Mouse (Mus musculus) gastrocnemius, adult 8-10 months (tissue): ENCODE data around the gene BC067074. TPM values are rescaled to one million over a fixed set of nuclear protein-coding genes. Genes with fewer than 3 reads are reported as not detected.
"Not testable (repeated sequence)": the region's sequence is repeated elsewhere in the genome, so short reads cannot be mapped to it uniquely, and the experiment has no call there.

Experiments used
- DNase-seq, 2 experiments: peaks; one replicate each; pipeline ENCODE4 v3.0.0; 2022; ENCODE audit warnings: low spot score in 2 of 2
- total RNA-seq, 4 experiments: library from RNA; stranded (reverse); gene quantifications; 2 replicates each; pipeline ENCODE4 v1.2.4; 2022

Gene BC067074
- total RNA-seq, 4 experiments from 2014 or later, result 0.77 to 1.1 (median 0.90) TPM

DNA sequence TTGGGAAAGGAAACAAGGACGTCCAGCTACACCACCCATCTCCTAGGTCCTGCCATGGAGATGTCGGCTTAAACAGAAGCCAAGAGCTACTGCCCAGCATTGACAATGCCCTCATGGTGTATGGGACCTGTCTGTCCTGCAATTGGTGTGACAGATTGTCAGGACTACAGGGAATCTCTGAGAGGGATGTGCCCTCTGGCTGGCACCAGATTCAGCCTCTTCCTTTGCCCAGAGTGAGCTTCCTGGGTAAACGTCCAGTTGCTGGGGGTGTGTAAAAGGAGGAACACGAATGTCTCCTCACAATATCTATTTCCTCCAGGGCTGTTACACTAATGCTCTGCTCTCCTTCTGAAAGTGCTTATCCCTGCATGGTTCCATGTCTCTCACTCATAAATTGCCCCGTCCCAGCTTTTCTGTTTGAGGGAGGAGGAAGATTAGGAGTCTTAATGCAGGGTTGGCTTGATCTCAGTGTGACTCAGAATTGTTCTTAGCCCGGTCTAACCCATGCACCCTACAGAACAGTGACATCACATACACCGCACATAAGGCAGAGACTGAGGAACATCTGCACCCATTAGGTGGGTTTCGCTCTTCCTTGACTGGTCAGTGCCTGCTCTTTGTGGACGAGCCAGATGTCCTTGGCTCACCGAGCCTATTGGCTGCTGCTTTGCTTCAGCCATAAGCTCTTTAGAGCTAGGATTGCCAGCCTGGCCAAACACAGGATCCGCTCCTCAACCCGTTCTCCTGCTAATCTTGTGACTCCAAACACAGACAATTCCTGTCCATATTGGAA lies 80.5 kb downstream of the BC067074 start:
- DNase-seq, result no peak

- no peak for DNase-seq
Observed at GRCm38 (mm10) chr13:113374084-113374405, 81.1 kb downstream of the BC067074 start.

DNA sequence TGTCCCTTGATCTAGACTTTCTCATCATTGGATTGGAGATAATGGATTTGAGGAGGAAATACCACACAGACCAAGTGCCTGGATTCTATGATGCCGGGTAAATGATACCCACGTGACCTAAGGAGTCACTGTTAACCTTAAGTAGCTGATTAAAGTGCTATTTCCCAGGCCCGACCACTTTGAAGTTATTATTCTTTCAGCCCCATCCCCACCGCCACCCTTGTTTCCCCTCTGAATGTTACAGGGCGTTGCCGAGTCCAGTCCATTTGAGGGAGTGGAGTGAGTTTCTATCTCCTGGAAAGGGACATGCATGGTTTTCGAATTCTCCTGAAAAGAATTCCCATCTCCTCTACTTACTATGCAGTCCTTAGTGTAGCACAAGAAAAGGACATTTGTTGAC lies 84.7 kb downstream of the BC067074 start:
- no peak for DNase-seq

GRCm38 (mm10) chr13:113378980-113379410 lies 86.0 kb downstream of the BC067074 start:
- no peak for DNase-seq

- no peak for DNase-seq
Observed at GRCm38 (mm10) chr13:113379766-113380309, 86.9 kb downstream of the BC067074 start.

GRCm38 (mm10) chr13:113381710-113382109 lies 88.8 kb downstream of the BC067074 start:
- DNase-seq, result no peak

DNA sequence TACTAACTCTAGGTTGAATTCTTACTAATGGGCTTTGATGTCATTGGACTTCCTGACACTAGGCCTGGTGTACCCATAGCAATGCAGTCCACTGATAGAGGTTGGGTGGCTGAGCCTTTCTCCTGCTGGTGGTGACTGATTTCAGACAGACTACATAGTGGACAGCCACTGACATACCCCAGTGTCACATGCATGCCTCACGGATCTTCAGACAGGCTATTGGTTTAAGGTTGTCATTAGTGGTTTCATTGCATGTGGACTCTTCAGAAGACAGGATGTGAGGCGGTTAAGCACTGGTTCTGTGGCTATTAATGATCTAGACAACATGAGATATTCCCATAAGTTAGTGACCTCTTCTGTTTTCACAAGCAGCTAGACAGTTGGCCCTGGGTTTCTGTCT lies 89.2 kb downstream of the BC067074 start:
- no peak for DNase-seq

DNA sequence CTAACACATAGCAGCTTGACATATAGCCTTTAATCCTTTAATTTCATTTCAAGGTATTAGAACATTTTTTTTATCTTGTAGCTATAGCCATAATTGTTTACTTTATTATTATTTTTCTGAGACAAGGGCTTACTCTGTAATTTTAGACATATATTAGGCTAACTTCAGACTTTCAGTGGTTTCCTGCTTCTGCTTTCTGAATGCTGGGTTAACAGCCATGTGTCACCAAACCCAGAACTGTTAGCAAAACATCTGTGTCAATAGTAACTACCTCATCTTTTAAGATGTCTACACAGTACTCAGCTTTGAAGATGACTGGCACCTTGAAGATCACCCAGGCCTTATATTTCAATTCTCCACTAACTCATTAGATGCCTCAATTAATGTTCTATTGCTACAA lies 89.8 kb downstream of the BC067074 start:
- not testable (repeated sequence) for DNase-seq

DNA sequence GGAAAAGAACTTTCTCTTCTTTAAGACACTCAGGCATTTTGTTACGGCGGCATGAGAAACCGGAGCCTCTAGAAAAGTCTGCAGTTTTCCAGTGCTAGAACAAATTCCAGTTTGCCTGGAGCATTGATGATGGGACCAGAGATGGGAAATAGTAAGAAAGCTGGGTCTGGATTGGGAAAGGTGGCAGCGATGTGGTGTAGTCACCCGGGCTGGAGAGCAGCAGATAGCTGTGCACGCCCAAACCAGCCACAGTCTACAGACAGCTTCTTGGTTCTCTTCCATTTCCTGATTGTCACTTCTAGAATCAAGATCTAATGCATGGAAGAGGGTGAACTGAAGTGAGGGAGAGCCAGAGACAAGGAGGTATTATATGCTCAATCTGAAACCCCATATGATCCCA lies 100.4 kb downstream of the BC067074 start:
- no peak for DNase-seq

- DNase-seq, result peak; percentile 73 to 76
Observed at GRCm38 (mm10) chr13:113394591-113394990, 101.6 kb downstream of the BC067074 start.

GRCm38 (mm10) chr13:113397006-113397520 lies 104.1 kb downstream of the BC067074 start:
- no peak for DNase-seq

DNA sequence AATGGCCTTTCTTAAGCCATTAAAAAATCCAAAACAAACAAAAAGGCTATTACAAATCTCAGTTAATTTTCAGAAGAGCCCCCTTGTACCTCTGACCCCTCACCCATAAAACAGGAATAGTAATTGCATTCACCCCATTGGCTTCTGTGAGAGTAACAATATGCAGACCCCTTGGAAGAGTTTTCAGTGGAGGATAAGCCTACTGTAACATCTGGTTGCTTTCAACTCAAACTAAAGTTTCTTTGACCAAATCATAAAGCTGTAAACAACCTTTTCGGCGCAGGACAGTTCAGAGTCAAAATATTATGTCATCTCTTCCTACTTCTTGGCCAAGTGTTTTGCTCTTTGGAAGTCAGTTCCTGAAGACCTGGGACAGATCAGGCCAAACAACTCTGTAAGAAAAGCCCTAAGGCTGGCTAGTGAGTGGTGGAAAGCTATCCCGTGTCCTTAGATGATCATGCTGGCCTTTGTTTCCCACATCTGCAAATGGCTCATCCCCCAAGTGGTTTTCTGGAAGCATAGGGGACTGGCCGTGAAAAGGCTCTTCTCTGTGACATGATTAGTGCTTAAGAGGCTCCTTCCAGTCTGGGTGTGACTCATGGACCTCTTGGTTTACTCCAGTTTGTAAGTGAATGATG lies 108.5 kb downstream of the BC067074 start:
- peak; percentile 12 to 15 for DNase-seq

DNA sequence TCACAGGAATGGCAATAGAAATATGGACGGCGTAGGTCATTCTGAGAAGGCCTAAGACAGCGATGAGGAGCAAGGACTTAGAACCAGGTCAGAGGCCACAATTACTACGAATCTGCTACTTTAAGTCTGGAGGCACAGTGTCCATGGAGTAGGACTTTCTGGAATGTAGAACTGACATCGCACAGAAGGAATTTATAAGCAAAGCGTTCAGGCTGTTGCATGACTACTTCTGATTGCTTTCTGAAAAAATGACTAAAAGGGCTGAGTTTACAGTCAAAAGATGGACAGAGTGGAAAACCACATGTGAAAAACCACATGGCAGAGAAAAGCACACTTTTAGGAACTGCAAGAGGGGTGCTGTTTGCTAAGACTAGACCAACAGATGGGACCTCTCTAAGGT lies 110.7 kb downstream of the BC067074 start:
- no peak for DNase-seq

DNA sequence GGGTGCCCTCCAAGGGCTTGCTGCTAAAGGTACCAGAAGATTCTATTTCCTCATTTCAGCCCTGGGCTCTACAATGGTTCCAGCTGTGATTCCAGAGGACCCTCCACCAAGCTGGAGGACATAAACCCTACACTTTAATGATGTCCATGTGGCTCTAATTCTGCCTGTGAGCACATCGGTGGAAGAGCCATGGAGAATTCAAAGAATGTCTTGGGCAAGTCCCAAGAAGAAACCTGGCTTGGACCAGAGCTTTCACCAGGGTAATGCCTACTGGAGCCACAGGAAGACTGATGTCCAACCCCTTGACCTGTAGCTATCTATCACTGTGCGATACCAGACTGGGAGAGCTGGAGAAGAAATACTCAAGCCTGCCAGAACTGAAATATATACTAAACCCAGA lies 111.2 kb downstream of the BC067074 start:
- DNase-seq, result no peak

DNA sequence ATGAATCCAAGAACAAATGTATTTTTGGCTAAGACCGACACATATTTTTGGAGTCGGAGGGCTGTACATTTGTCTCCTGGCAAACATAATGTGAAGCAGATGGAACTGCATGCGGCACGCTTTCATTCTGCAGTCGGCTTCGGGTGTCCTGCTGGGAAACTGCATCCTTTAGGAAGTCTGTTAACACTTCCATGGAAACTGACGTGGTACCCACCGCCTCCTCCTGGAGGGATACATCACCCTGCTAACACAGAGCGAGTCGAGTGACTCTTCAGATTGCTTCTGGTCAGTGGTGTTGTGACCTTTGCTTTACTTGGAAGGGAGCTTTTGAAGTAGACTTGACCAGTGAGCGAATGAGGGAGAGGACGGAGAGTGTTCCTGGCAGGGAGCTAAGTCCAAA lies 117.0 kb downstream of the BC067074 start:
- DNase-seq, result no peak

DNA sequence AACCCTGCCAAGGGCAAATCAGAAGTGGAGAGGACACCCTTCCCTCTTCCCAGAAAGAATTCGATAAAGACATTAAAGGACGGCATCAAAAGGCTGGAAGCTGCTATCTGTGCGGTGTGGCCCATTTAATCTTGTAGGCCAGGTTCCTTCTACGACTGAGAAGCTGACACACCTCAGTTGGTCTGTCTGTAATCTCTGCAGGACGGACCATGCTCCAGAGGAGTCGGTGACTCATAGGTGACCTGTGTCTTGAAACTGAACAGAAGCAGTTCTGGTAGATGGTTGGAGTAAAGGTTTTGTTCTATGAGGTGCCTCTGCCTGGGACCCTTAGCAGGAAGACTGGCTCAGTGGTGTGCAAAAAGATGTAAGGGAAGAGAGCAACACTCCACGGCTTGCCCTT lies 122.6 kb downstream of the BC067074 start:
- DNase-seq, result no peak

DNA sequence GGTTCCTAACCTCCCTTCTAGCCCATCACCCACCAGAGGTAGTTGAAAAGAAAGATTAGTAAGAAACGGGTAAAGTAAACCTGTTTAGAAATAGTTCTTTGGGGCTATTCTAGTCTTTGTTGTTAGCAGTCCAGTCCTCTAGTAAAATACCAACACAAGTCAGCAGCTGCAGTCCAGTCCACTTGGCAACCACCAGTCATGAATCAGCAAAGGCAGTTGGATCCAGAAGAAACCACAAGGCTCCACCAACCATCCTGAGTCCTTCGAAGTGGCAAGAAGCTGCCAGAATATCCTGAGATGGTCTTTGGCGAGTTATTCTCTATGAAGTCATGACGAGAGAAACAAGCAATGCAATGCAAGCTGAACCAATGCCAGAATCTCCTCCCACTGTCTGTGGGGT lies 124.0 kb downstream of the BC067074 start:
- no peak for DNase-seq

DNA sequence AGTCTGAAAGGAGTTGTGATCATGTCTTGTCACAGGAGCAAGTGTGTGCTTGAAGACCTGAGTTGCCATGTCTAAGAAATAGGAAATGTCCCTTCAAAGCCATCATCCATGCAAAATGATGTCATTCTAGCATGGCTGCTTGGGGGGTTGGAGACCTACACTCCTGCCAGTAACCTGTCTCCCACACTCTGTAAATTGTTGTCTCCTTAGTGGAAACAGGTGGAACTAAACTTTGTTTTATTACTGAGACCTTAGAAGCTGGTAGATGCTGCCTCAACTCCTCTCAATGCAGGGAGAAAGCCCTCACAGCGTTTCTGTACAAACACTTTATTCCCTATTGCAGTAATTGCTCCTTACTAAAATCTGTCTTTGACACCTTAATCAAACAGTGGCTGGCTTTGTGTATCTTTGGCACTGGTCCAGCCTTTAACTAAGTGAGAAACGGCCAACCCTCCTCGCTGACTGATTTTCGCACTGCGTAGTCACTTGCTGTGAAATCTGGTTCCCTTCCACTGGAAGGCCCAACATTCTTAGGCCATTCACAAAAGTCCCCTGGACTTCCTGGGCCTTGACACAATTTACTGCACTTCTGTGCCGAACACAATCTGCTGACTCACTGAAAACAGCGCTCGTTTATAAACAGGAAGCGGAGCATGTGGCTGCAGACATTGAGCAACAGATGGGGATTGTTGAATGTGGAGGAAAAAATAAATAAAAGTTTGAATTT lies 125.0 kb downstream of the BC067074 start:
- DNase-seq, result peak in 1 of 2 experiments; percentile 21

GRCm38 (mm10) chr13:113418632-113419031 lies 125.7 kb downstream of the BC067074 start:
- DNase-seq, result no peak

DNA sequence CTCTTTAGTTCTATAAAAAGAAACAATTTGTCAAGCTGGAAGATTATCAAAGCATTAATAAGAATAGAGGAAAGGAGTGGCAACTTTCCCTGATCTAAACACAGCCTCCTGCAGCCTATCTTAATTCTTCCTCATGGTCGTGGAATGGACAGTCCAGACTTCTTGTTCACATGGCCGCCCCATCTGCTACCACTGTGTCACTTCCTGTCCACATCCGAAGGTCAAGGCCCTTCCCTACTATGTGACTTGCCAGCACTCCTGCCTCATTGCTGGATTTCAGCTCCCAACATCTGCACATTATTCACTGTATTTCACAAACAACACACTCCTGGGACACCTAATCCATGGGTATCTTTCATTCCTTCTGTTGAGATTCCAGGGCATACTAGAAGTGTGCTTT lies 128.5 kb downstream of the BC067074 start:
- no peak for DNase-seq

DNA sequence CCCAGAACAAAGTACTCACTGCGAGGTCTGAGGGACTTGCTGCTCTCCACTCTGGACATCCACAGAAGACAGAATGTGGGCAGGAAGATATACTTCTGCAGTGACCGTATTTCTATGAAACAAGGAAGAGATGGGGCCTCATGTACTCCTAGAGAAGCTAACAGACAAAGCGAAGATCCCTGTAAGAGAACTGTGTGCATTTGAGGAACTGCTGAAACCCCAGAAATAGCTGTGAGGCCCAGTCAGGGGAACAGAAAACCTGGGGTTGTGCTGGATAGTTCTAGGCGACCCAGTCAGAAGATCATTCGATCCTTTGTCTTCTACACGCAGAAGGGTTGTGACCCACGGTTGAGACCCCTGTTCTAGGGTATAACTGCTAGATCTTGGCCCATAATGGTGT lies 130.9 kb downstream of the BC067074 start:
- no peak for DNase-seq

DNA sequence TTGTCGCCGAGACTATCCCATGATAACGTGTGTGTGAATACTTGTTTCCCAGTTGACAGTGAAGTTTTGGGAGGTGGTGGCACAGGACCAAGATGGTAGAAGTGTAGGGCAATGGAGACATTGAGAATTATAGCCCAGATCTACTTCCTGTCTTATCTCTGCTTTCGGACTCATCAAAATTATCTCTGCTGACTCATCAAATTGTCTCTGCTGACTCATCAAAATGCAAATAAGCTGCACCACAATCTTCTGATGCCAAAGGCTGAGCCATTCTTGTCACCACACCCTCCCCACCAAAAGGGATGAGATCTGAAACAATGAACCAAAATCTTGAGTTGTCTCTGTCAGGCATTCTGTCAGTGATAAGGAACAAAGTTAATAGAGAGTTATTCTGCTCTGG lies 132.9 kb downstream of the BC067074 start:
- no peak for DNase-seq
